Comparison of ENCODE assay signal across 8 mouse cellular contexts in genomic region chr2:20519447-20520098, GRCm38 (mm10).
DNase-seq lines count a peak whose midpoint lies in the region; ATAC-seq lines count a peak whose summit lies in the region.

No protein-coding gene starts in this region.

- no peaks in the 10 kb centered on the region for H3K9me3 ChIP-seq in forebrain, embryonic 10.5 days
- no peaks in the 10 kb centered on the region for H3K9me3 ChIP-seq in midbrain, embryonic 12.5 days

- H3K27ac ChIP-seq in forebrain, embryonic 10.5 days: peak overlapping the region; percentile 92
- H3K27ac ChIP-seq in midbrain, embryonic 12.5 days (replicated peaks): 0 out of 2 replicates have a peak overlapping the region, but pooled peaks have one; percentile 15

- intact Hi-C loops in heart, postnatal 10 days (cut with DNase I): loop anchor here (1.0 to 10.0 kb wide), 3 partner anchors 97 to 255 kb away; no protein-coding TSS in a partner anchor

- peak; percentile 81 for ATAC-seq in midbrain, embryonic 12.5 days (ENCODE audit: low FRiP score, low read depth)

- peaks cover 7% of the 10 kb centered on the region; the same call in 1 of the 2 replicates for H3K27me3 ChIP-seq in forebrain, embryonic 10.5 days (ENCODE audit: poor library complexity, severe bottlenecking)
- H3K27me3 ChIP-seq in midbrain, embryonic 12.5 days: peaks cover 12% of the 10 kb centered on the region

- peak overlapping the region; percentile 87 for H3K4me2 ChIP-seq in midbrain, embryonic 12.5 days (replicated peaks)

- peaks cover 37% of the 10 kb centered on the region for H3K4me1 ChIP-seq in forebrain, embryonic 10.5 days
- H3K4me1 ChIP-seq in midbrain, embryonic 12.5 days: peaks cover 22% of the 10 kb centered on the region

- no peaks in the 10 kb centered on the region for H3K36me3 ChIP-seq in forebrain, embryonic 10.5 days (replicated peaks)
- H3K36me3 ChIP-seq in midbrain, embryonic 12.5 days: no peaks in the 10 kb centered on the region

- WGBS in forebrain, embryonic 10.5 days: 0% methylated on average over 39 of the region's 39 CpGs
- under 1% methylated on average over 39 of the region's 39 CpGs for WGBS in midbrain, embryonic 12.5 days

- H3K9ac ChIP-seq in midbrain, embryonic 12.5 days (replicated peaks): peak overlapping the region; percentile 32

- DNase-seq in thymus, postnatal 36 days: peak; percentile 1 to 7
- no peak for DNase-seq in thymus, postnatal 10 days (ENCODE audit: low spot score in 2 of 2)
- peak; percentile 65 for DNase-seq in forebrain, embryonic 10.5 days (ENCODE audit: extremely low spot score, low spot score)
- DNase-seq in heart, postnatal 10 days: peak; percentile 71 to 73
- DNase-seq in kidney, postnatal 4 days: peak; percentile 82 to 89
- DNase-seq in urinary bladder, adult 2 months (ENCODE audit: low spot score): peak; percentile 62
- DNase-seq in layer of hippocampus, adult 9-10 months (ENCODE audit: low spot score): no peak

- peak overlapping the region; percentile 69 for H3K4me3 ChIP-seq in forebrain, embryonic 10.5 days
- peak overlapping the region; percentile 49 for H3K4me3 ChIP-seq in midbrain, embryonic 12.5 days

Comparison
In these comparisons a context has a peak if more than half of its experiments do, and no peak if none do; other contexts are left out.
1. DNase-seq: peak in thymus, postnatal 36 days (2 of 2), forebrain, embryonic 10.5 days (single experiment), heart, postnatal 10 days (2 of 2), kidney, postnatal 4 days (2 of 2) and urinary bladder, adult 2 months (single experiment); none in thymus, postnatal 10 days (0 of 2) and layer of hippocampus, adult 9-10 months (single experiment).